8 mouse cellular contexts compared by ENCODE assay signal in genomic region chr11:58867954-58868330, GRCm38 (mm10). TPM values are rescaled to one million over a fixed set of nuclear protein-coding genes. Genes with fewer than 3 reads are reported as not detected.
DNase-seq lines count a peak whose midpoint lies in the region; ATAC-seq lines count a peak whose summit lies in the region.
"Had no signal": no experiment of that assay in that cellular context is flagged by ENCODE, and none has a peak within 500 bp of the region (broad histone marks: within the 10 kb centered on the region; RNA-seq: fewer than 3 reads in every experiment).

No protein-coding gene starts in this region.

- H3K9me3 ChIP-seq in forebrain, embryonic 16.5 days (ENCODE audit: control insufficient read depth, low read length): no peaks in the 10 kb centered on the region
- H3K9me3 ChIP-seq in limb, embryonic 13.5 days: no peaks in the 10 kb centered on the region
- H3K9me3 ChIP-seq in stomach, embryonic 15.5 days: no peaks in the 10 kb centered on the region

- peaks cover 9% of the 10 kb centered on the region for H3K4me1 ChIP-seq in forebrain, embryonic 16.5 days (replicated peaks; ENCODE audit: control insufficient read depth, insufficient read depth, low read length)
- H3K4me1 ChIP-seq in limb, embryonic 13.5 days: peaks cover 14% of the 10 kb centered on the region
- H3K4me1 ChIP-seq in stomach, embryonic 15.5 days: peaks cover 8% of the 10 kb centered on the region; the same call in 1 of the 2 replicates

- no peak overlapping the region for H3K9ac ChIP-seq in forebrain, embryonic 16.5 days (replicated peaks; ENCODE audit: low read depth, low read length)
- peak overlapping the region; percentile 84 for H3K9ac ChIP-seq in limb, embryonic 13.5 days
- H3K9ac ChIP-seq in stomach, embryonic 15.5 days: no peak overlapping the region

- peaks cover 9% of the 10 kb centered on the region; the same call in 1 of the 2 replicates for H3K36me3 ChIP-seq in forebrain, embryonic 16.5 days (ENCODE audit: control insufficient read depth, insufficient read depth)
- H3K36me3 ChIP-seq in limb, embryonic 13.5 days: peaks cover 22% of the 10 kb centered on the region
- 0 out of 2 replicates have a peak, but pooled peaks cover 6% of the 10 kb centered on the region for H3K36me3 ChIP-seq in stomach, embryonic 15.5 days

- peak; percentile 1 for DNase-seq in retina, embryonic 14.5 days (ENCODE audit: low spot score)
- DNase-seq in retina, postnatal 1 day: no peak
- DNase-seq in adrenal gland, postnatal 14 days: no peak
- no peak for DNase-seq in B cell, adult 2 months
- DNase-seq: thymus, postnatal 4 days had no signal

- no peak overlapping the region for H3K27ac ChIP-seq in forebrain, embryonic 16.5 days (ENCODE audit: low read length)
- no peak overlapping the region; the same call in 1 of the 2 replicates for H3K27ac ChIP-seq in limb, embryonic 13.5 days
- no peak overlapping the region for H3K27ac ChIP-seq in stomach, embryonic 15.5 days

- peak overlapping the region; percentile 88 for H3K4me2 ChIP-seq in forebrain, embryonic 16.5 days (ENCODE audit: low read length)
- peak overlapping the region; percentile 81 for H3K4me2 ChIP-seq in limb, embryonic 13.5 days (replicated peaks)
- peak overlapping the region; percentile 75 for H3K4me2 ChIP-seq in stomach, embryonic 15.5 days

- ATAC-seq in forebrain, embryonic 16.5 days: no peak
- no peak for ATAC-seq in limb, embryonic 13.5 days (ENCODE audit: low FRiP score, low read depth)
- ATAC-seq in stomach, embryonic 15.5 days (ENCODE audit: insufficient read depth, low FRiP score, low read depth): no peak

- 78% methylated on average over 6 of the region's 6 CpGs for WGBS in forebrain, embryonic 16.5 days
- 78% methylated on average over 6 of the region's 6 CpGs for WGBS in limb, embryonic 13.5 days
- 77% methylated on average over 6 of the region's 6 CpGs for WGBS in stomach, embryonic 15.5 days

- H3K27me3 ChIP-seq in forebrain, embryonic 16.5 days (replicated peaks; ENCODE audit: control insufficient read depth, insufficient read depth, low read length): 0 out of 2 replicates have a peak, but pooled peaks cover 3% of the 10 kb centered on the region
- H3K27me3 ChIP-seq in limb, embryonic 13.5 days: no peaks in the 10 kb centered on the region
- no peaks in the 10 kb centered on the region for H3K27me3 ChIP-seq in stomach, embryonic 15.5 days (replicated peaks)

- peak overlapping the region; percentile 79 for H3K4me3 ChIP-seq in forebrain, embryonic 16.5 days (replicated peaks; ENCODE audit: low read length)
- peak overlapping the region; percentile 74 for H3K4me3 ChIP-seq in limb, embryonic 13.5 days
- peak overlapping the region; percentile 80 for H3K4me3 ChIP-seq in stomach, embryonic 15.5 days (replicated peaks)

RNA-seq across cellular contexts. Expression of gene 2810021J22Rik, which starts 0.9 kb away (rescaled TPM):
- polyA plus RNA-seq in forebrain, embryonic 16.5 days (2015; fragmentation: Nextera tagmentation; extraction: Ambion mirVana): 11.5 and 13.6 TPM in 2 replicates
- polyA plus RNA-seq in limb, embryonic 13.5 days (2015; fragmentation: Nextera tagmentation; extraction: Ambion mirVana): 8.0 and 10.9 TPM in 2 replicates
- 6.7 and 6.8 TPM in 2 replicates for polyA plus RNA-seq in stomach, embryonic 15.5 days (2015; fragmentation: Nextera tagmentation; extraction: Ambion mirVana)
- total RNA-seq in adrenal gland, postnatal 14 days (2021): 5.3 and 7.6 TPM in 2 replicates

RNA-seq across cellular contexts. Expression of gene Gm12258, which starts 21.0 kb away (rescaled TPM):
- 25.1 and 25.9 TPM in 2 replicates for polyA plus RNA-seq in forebrain, embryonic 16.5 days (2015; fragmentation: Nextera tagmentation; extraction: Ambion mirVana)
- polyA plus RNA-seq in limb, embryonic 13.5 days (2015; fragmentation: Nextera tagmentation; extraction: Ambion mirVana): 12.8 and 12.9 TPM in 2 replicates
- 8.2 and 8.5 TPM in 2 replicates for polyA plus RNA-seq in stomach, embryonic 15.5 days (2015; fragmentation: Nextera tagmentation; extraction: Ambion mirVana)
- 4.4 and 6.3 TPM in 2 replicates for total RNA-seq in adrenal gland, postnatal 14 days (2021)

RNA-seq across cellular contexts. Expression of gene Olfr311, which starts 28.9 kb away (rescaled TPM):
- polyA plus RNA-seq in forebrain, embryonic 16.5 days (2015; fragmentation: Nextera tagmentation; extraction: Ambion mirVana): not detected in 2 replicates
- polyA plus RNA-seq in limb, embryonic 13.5 days (2015; fragmentation: Nextera tagmentation; extraction: Ambion mirVana): not detected in 2 replicates
- polyA plus RNA-seq in stomach, embryonic 15.5 days (2015; fragmentation: Nextera tagmentation; extraction: Ambion mirVana): not detected in 2 replicates
- not detected in 2 replicates for total RNA-seq in adrenal gland, postnatal 14 days (2021)

RNA-seq across cellular contexts. Expression of gene Zfp39, which starts 36.1 kb away (rescaled TPM):
- 7.5 and 8.1 TPM in 2 replicates for polyA plus RNA-seq in forebrain, embryonic 16.5 days (2015; fragmentation: Nextera tagmentation; extraction: Ambion mirVana)
- polyA plus RNA-seq in limb, embryonic 13.5 days (2015; fragmentation: Nextera tagmentation; extraction: Ambion mirVana): 6.2 and 7.1 TPM in 2 replicates
- 4.6 and 5.6 TPM in 2 replicates for polyA plus RNA-seq in stomach, embryonic 15.5 days (2015; fragmentation: Nextera tagmentation; extraction: Ambion mirVana)
- total RNA-seq in adrenal gland, postnatal 14 days (2021): 5.2 and 6.0 TPM in 2 replicates

RNA-seq across cellular contexts. Expression of gene Olfr312, which starts 38.9 kb away (rescaled TPM):
- polyA plus RNA-seq in forebrain, embryonic 16.5 days (2015; fragmentation: Nextera tagmentation; extraction: Ambion mirVana): not detected in 2 replicates
- not detected in 2 replicates for polyA plus RNA-seq in limb, embryonic 13.5 days (2015; fragmentation: Nextera tagmentation; extraction: Ambion mirVana)
- polyA plus RNA-seq in stomach, embryonic 15.5 days (2015; fragmentation: Nextera tagmentation; extraction: Ambion mirVana): not detected in 2 replicates
- total RNA-seq in adrenal gland, postnatal 14 days (2021): not detected in 2 replicates
